ENCODE assay signal across 16 mouse cellular contexts in the genomic region with DNA sequence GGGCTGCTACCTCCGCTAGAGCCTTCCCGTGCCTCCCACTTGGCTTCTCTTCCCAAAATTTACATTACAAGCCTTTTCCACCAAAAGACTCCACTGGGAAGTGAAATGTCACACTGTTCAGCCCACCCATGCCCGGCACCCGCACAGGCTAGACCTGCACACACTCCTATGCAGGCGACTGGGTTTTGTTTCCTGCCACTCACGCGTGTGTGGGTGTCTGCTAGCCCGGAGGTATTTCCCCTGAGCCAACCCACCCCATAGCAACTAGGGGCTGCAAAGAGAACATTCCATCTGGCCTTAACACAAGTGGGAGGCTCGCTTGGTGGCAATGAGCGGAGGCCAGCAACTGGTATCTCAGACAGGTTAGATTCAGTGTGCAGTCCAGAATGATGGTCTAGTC.
DNase-seq lines count a peak whose midpoint lies in the region; ATAC-seq lines count a peak whose summit lies in the region.
"Had no signal": no experiment of that assay in that cellular context is flagged by ENCODE, and none has a peak within 500 bp of the region (broad histone marks: within the 10 kb centered on the region; RNA-seq: fewer than 3 reads in every experiment).

No protein-coding gene starts in this region.

- DNase-seq in frontal cortex, postnatal 10 days (ENCODE audit: low spot score in 2 of 2) = no peak
- peak; percentile 28 to 36 for DNase-seq in right cerebral cortex, postnatal 36 days (ENCODE audit: low spot score in 2 of 2)
- DNase-seq in right cerebral cortex, postnatal 4 days = no peak
- peak; percentile 58 for DNase-seq in brain, adult 2 months (ENCODE audit: low read depth, low spot score)
- DNase-seq in telencephalon, adult 2 months (ENCODE audit: low read depth, low spot score) = peak; percentile 33
- no peak for DNase-seq in kidney, postnatal 25 days
- DNase-seq in embryo, embryonic 10 days (ENCODE audit: low spot score) = no peak
- DNase-seq: cerebellum, adult 11 months; cerebellum, postnatal 25 days; kidney, adult 11 months; kidney, postnatal 10 days; right cerebral cortex, postnatal 25 days had no signal

- ATAC-seq in frontal cortex, adult (ENCODE audit: low TSS enrichment) = 0 out of 2 replicates have a peak, but pooled peaks have one; percentile 57
- ATAC-seq: lung, postnatal 0 days; midbrain, embryonic 16.5 days; Patski had no signal

Comparison
In these comparisons a context has a peak if more than half of its experiments do, and no peak if none do; other contexts are left out.
1. DNase-seq: peak in right cerebral cortex, postnatal 36 days (2 of 2), brain, adult 2 months (single experiment) and telencephalon, adult 2 months (single experiment); none in frontal cortex, postnatal 10 days (0 of 2), right cerebral cortex, postnatal 4 days (single experiment), kidney, postnatal 25 days (0 of 2) and embryo, embryonic 10 days (single experiment).